Mouse (Mus musculus) gastrocnemius, adult 8-10 months (tissue): ENCODE measurements around the gene Gba. TPM values are rescaled to one million over a fixed set of nuclear protein-coding genes. Genes with fewer than 3 reads are reported as not detected.
A peak's percentile ranks its signal among the peaks of the same experiment; 100 is the strongest.
"Not testable (repeated sequence)": the region's sequence is repeated elsewhere in the genome, so short reads cannot be mapped to it uniquely, and the experiment has no call there.

Experiments
- DNase-seq, 2 experiments: peaks; one replicate each; pipeline ENCODE4 v3.0.0; 2022; ENCODE audit warnings: low spot score in 2 of 2
- total RNA-seq, 4 experiments: library from RNA; stranded (reverse); gene quantifications; 2 replicates each; pipeline ENCODE4 v1.2.4; 2022

Gene Gba
- total RNA-seq, 4 experiments from 2014 or later, result 14.4 to 21.5 (median 19.2) TPM

- DNase-seq, result no peak
Measured at GRCm38 (mm10) chr3:89214681-89215411, 12.1 kb downstream of the Gba start, which contains the start of gene Thbs3. Gene Thbs3, plus strand, starts transcription at chr3:89215180.

- DNase-seq, result peak; percentile 78 to 82
Measured at GRCm38 (mm10) chr3:89215853-89216252, 13.1 kb downstream of the Gba start.

- DNase-seq, result not testable (repeated sequence)
Measured at GRCm38 (mm10) chr3:89216407-89216806, 13.7 kb downstream of the Gba start.

GRCm38 (mm10) chr3:89218271-89218670 lies 15.5 kb downstream of the Gba start:
- no peak for DNase-seq

- DNase-seq, result no peak
Measured at GRCm38 (mm10) chr3:89219546-89219945, 16.8 kb downstream of the Gba start.

GRCm38 (mm10) chr3:89221167-89221566 lies 18.4 kb downstream of the Gba start:
- DNase-seq, result no peak

GRCm38 (mm10) chr3:89224796-89225195 lies 22.1 kb downstream of the Gba start:
- DNase-seq, result no peak

GRCm38 (mm10) chr3:89225321-89225815 lies 22.6 kb downstream of the Gba start:
- DNase-seq, result no peak

- DNase-seq, result no peak
Measured at GRCm38 (mm10) chr3:89225918-89226317, 23.2 kb downstream of the Gba start.

- no peak for DNase-seq
Measured at GRCm38 (mm10) chr3:89226361-89226760, 23.6 kb downstream of the Gba start.

- no peak for DNase-seq
Measured at GRCm38 (mm10) chr3:89226900-89227299, 24.2 kb downstream of the Gba start, which contains the start of gene Mtx1. Gene Mtx1, minus strand, starts transcription at chr3:89227088.

GRCm38 (mm10) chr3:89227307-89228179 lies 24.8 kb downstream of the Gba start:
- DNase-seq, result peak in 1 of 2 experiments; percentile 62

GRCm38 (mm10) chr3:89228180-89228549 lies 25.4 kb downstream of the Gba start:
- DNase-seq, result peak; percentile 79 to 81

GRCm38 (mm10) chr3:89228836-89229235 lies 26.1 kb downstream of the Gba start, which contains the start of gene Muc1:
Gene Muc1, plus strand, starts transcription at chr3:89229057.
- DNase-seq, result no peak

GRCm38 (mm10) chr3:89229276-89229675 lies 26.5 kb downstream of the Gba start:
- no peak for DNase-seq

- no peak for DNase-seq
Measured at GRCm38 (mm10) chr3:89230561-89230960, 27.8 kb downstream of the Gba start.

- DNase-seq, result no peak
Measured at GRCm38 (mm10) chr3:89231345-89231744, 28.6 kb downstream of the Gba start.

GRCm38 (mm10) chr3:89231772-89232275 lies 29.1 kb downstream of the Gba start:
- no peak for DNase-seq

GRCm38 (mm10) chr3:89232614-89233013 lies 29.9 kb downstream of the Gba start:
- no peak for DNase-seq

- no peak for DNase-seq
Measured at GRCm38 (mm10) chr3:89233562-89234110, 30.9 kb downstream of the Gba start.

- DNase-seq, result no peak
Measured at GRCm38 (mm10) chr3:89236516-89236915, 33.8 kb downstream of the Gba start.

- no peak for DNase-seq
Measured at GRCm38 (mm10) chr3:89237682-89238081, 35.0 kb downstream of the Gba start.
